Mouse (Mus musculus) cortical plate, adult 2 months (tissue): ENCODE results near the gene Lipc.

Experiments
- CTCF ChIP-seq: fragments of 200-500 bp; IDR thresholded peaks from 2 replicates; pipeline ENCODE4 v1.5.1; 2011; ENCODE audit warnings: mild to moderate bottlenecking, control low read depth, low read length; ENCODE audit not compliant: insufficient read depth; ENCODE audit errors: extremely low read depth
- POLR2A ChIP-seq: fragments of 200-500 bp; IDR thresholded peaks from 2 replicates; pipeline ENCODE4 v1.6.1; 2011; ENCODE audit warnings: mild to moderate bottlenecking, low read length, control low read depth; ENCODE audit not compliant: insufficient read depth; ENCODE audit errors: extremely low read depth

DNA sequence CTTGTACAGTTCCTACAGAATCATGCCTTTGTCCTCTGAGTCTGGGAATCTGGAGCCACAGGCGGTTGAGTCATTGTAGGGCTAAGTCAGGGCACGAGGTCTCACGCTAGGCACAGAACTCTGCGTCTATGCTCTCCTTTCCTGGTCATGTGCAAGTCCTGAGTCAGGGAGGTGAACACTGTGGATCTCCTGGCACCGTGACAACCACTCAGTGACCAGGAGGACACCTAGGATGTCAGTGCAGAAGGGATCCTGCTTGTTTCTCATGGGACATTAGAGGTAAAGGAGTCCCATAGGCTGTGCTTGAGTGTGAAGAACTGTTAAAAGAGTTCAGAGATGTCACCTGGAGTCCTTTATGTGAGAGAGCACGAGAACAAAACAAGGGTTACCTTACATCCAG is 26.8 kb downstream of the Lipc start:
- TF ChIP-seq POLR2A (no peak), CTCF (no peak)
